Comparison of ENCODE assay signal across 21 mouse cellular contexts in genomic region chr17:15009088-15009487, GRCm38 (mm10). TPM values are rescaled to one million over a fixed set of nuclear protein-coding genes. Genes with fewer than 3 reads are reported as not detected.
A peak's percentile ranks its signal among the peaks of the same experiment; 100 is the strongest.
DNase-seq lines count a peak whose midpoint lies in the region; ATAC-seq and TF ChIP-seq lines count a peak whose summit lies in the region.
"Not testable (repeated sequence)": the region's sequence is repeated elsewhere in the genome, so short reads cannot be mapped to it uniquely, and the experiment has no call there.
"Had no signal": no experiment of that assay in that cellular context is flagged by ENCODE, and none has a peak within 500 bp of the region (broad histone marks: within the 10 kb centered on the region; RNA-seq: fewer than 3 reads in every experiment).

No protein-coding gene starts in this region.

- peak; percentile 54 for ATAC-seq in G1E (ENCODE audit: extremely low read depth, insufficient number of reproducible peaks, low FRiP score, poor library complexity, severe bottlenecking)
- peak; percentile 79 for ATAC-seq in erythroid progenitor cell, adult 5-6 weeks (replicated peaks; ENCODE audit: low FRiP score, poor library complexity, severe bottlenecking)
- ATAC-seq in heart, postnatal 0 days (ENCODE audit: insufficient read depth, low read depth): 0 out of 2 replicates have a peak, but pooled peaks have one; percentile 15
- ATAC-seq in intestine, embryonic 16.5 days: 0 out of 2 replicates have a peak, but pooled peaks have one; percentile 43
- peak; percentile 26; the same call in 1 of the 2 replicates for ATAC-seq in liver, embryonic 14.5 days (ENCODE audit: insufficient read depth)
- peak; percentile 64 for ATAC-seq in megakaryocyte, adult 5-6 weeks (ENCODE audit: poor library complexity, severe bottlenecking)
- ATAC-seq in neural tube, embryonic 15.5 days (ENCODE audit: low FRiP score): 0 out of 2 replicates have a peak, but pooled peaks have one; percentile 16

- not testable (repeated sequence) for H3K4me2 ChIP-seq in heart, postnatal 0 days (ENCODE audit: low read depth, low read length); intestine, embryonic 16.5 days (ENCODE audit: low read depth, low read length); liver, embryonic 14.5 days (ENCODE audit: low read depth); neural tube, embryonic 15.5 days

- not testable (repeated sequence) for H3K4me1 ChIP-seq in G1E (ENCODE audit: insufficient read depth, low read depth, low read length); heart, postnatal 0 days (ENCODE audit: control insufficient read depth, insufficient read depth); intestine, embryonic 16.5 days (ENCODE audit: control insufficient read depth, insufficient read depth, low read length); liver, embryonic 14.5 days (replicated peaks; ENCODE audit: control insufficient read depth in 2 of 2, insufficient read depth in 2 of 2, low read length in 1 of 2); neural tube, embryonic 15.5 days

- H3K9ac ChIP-seq in heart, postnatal 0 days (replicated peaks; ENCODE audit: low read depth, low read length); intestine, embryonic 16.5 days (ENCODE audit: low read depth, low read length); liver, embryonic 14.5 days (replicated peaks); neural tube, embryonic 15.5 days (replicated peaks): not testable (repeated sequence)

- H3K9me3 ChIP-seq in G1E (replicated peaks); heart, postnatal 0 days (replicated peaks; ENCODE audit: control insufficient read depth, low read length); intestine, embryonic 16.5 days (ENCODE audit: control insufficient read depth, low read length); liver, embryonic 14.5 days (ENCODE audit: control insufficient read depth, low read length); neural tube, embryonic 15.5 days (replicated peaks): not testable (repeated sequence)

- H3K36me3 ChIP-seq in G1E (replicated peaks); heart, postnatal 0 days (replicated peaks; ENCODE audit: control insufficient read depth, insufficient read depth, low read length); intestine, embryonic 16.5 days (ENCODE audit: control insufficient read depth, insufficient read depth, low read length); liver, embryonic 14.5 days (replicated peaks; ENCODE audit: control insufficient read depth, insufficient read depth, low read depth); neural tube, embryonic 15.5 days: not testable (repeated sequence)

- not testable (repeated sequence) for TF ChIP-seq EP300 in heart, postnatal 0 days (IDR thresholded peaks at IDR 0.05; ENCODE audit: low read depth); liver, embryonic 14.5 days (IDR thresholded peaks at IDR 0.05; ENCODE audit: low read depth)

- not testable (repeated sequence) for H3K27me3 ChIP-seq in G1E (ENCODE audit: insufficient read depth, low read length); heart, postnatal 0 days (ENCODE audit: control insufficient read depth, insufficient read depth, low read length); intestine, embryonic 16.5 days (replicated peaks; ENCODE audit: control insufficient read depth, insufficient read depth, low read length); liver, embryonic 14.5 days (ENCODE audit: control insufficient read depth, insufficient read depth, low read length); neural tube, embryonic 15.5 days (replicated peaks)

- WGBS in heart, postnatal 0 days: no CpG with 5 or more reads among the region's 3 CpGs
- no CpG with 5 or more reads among the region's 3 CpGs for WGBS in intestine, embryonic 16.5 days
- WGBS in liver, embryonic 14.5 days (ENCODE audit: insufficient replicate concordance): no CpG with 5 or more reads among the region's 3 CpGs
- WGBS in neural tube, embryonic 15.5 days: no CpG with 5 or more reads among the region's 3 CpGs

- not testable (repeated sequence) for DNase-seq in G1E (ENCODE audit: low spot score); heart, postnatal 0 days (ENCODE audit: low spot score); liver, embryonic 14.5 days (ENCODE audit: low read depth in 3 of 3, low spot score in 3 of 3)

- TF ChIP-seq CTCF in G1E (IDR thresholded peaks at IDR 0.05; ENCODE audit: low read depth, low read length); heart, postnatal 0 days (IDR thresholded peaks at IDR 0.05; ENCODE audit: low read depth); liver, embryonic 14.5 days (IDR thresholded peaks at IDR 0.05; ENCODE audit: low read depth): not testable (repeated sequence)

- not testable (repeated sequence) for H3K4me3 ChIP-seq in G1E (ENCODE audit: low read depth, low read length); heart, postnatal 0 days (ENCODE audit: low read depth, low read length); intestine, embryonic 16.5 days (ENCODE audit: low read length); liver, embryonic 14.5 days (ENCODE audit: insufficient read depth in 1 of 2, low read depth in 2 of 2, low read length in 2 of 2); neural tube, embryonic 15.5 days (replicated peaks)

- not testable (repeated sequence) for H3K27ac ChIP-seq in heart, postnatal 0 days (ENCODE audit: low read depth); intestine, embryonic 16.5 days (ENCODE audit: low read length); liver, embryonic 14.5 days; neural tube, embryonic 15.5 days (replicated peaks)

RNA-seq across cellular contexts. Expression of gene Gm3435, which starts 0.9 kb away (rescaled TPM):
- total RNA-seq in G1E (2014; fragmentation: Nextera tagmentation) (10.3 and 12.2 TPM in 2 replicates), G1E (2017) (13.9 and 15.1 TPM in 2 replicates)
- polyA plus RNA-seq in G1E (2012): 0.41 and 1.3 TPM in 2 replicates
- 5.4 TPM in 1 of 2 replicates, not detected in the other for total RNA-seq in erythroid progenitor cell, adult 5-6 weeks (2015; ENCODE audit: low replicate concordance)
- total RNA-seq in erythroid progenitor cell, adult 5-6 weeks (2017; ENCODE audit: low replicate concordance): 0.26 and 5.4 TPM in 2 replicates
- total RNA-seq in heart, postnatal 0 days (2014; rRNA removed; ENCODE audit: low replicate concordance): 5.4 TPM in 1 of 2 replicates, not detected in the other
- 5.8 and 6.2 TPM in 2 replicates for polyA plus RNA-seq in heart, postnatal 0 days (2015; fragmentation: Nextera tagmentation; extraction: Ambion mirVana)
- 8.0 and 8.6 TPM in 2 replicates for polyA plus RNA-seq in intestine, embryonic 16.5 days (2015; fragmentation: Nextera tagmentation; extraction: Ambion mirVana)
- polyA plus RNA-seq in liver, embryonic 14.5 days (2012; rRNA removed): 1.0 and 2.7 TPM in 2 replicates
- polyA plus RNA-seq in liver, embryonic 14.5 days (2014; fragmentation: Nextera tagmentation; extraction: Ambion mirVana): 2.6 and 3.1 TPM in 2 replicates
- 5.8 and 6.1 TPM in 2 replicates for total RNA-seq in megakaryocyte, adult 5-6 weeks (2015)
- 4.1 and 4.2 TPM in 2 replicates for total RNA-seq in megakaryocyte, adult 5-6 weeks (2017)
- polyA plus RNA-seq in neural tube, embryonic 15.5 days (2015; fragmentation: Nextera tagmentation; extraction: Ambion mirVana): 6.2 and 6.4 TPM in 2 replicates
- polyA plus RNA-seq: adrenal gland, adult 2 months had no signal

RNA-seq across cellular contexts. Expression of gene Gm3417, which starts 30.5 kb away (rescaled TPM):
- total RNA-seq in G1E (2014; fragmentation: Nextera tagmentation) (2.5 and 12.2 TPM in 2 replicates), G1E (2017) (0.27 and 2.4 TPM in 2 replicates)
- polyA plus RNA-seq in G1E (2012): 7.0 and 9.5 TPM in 2 replicates
- total RNA-seq in erythroid progenitor cell, adult 5-6 weeks (2015; ENCODE audit: low replicate concordance): not detected in 2 replicates
- not detected in 2 replicates for total RNA-seq in erythroid progenitor cell, adult 5-6 weeks (2017; ENCODE audit: low replicate concordance)
- not detected in 2 replicates for total RNA-seq in heart, postnatal 0 days (2014; rRNA removed; ENCODE audit: low replicate concordance)
- polyA plus RNA-seq in heart, postnatal 0 days (2015; fragmentation: Nextera tagmentation; extraction: Ambion mirVana): 1.2 TPM in 1 of 2 replicates, not detected in the other
- 1.2 and 1.7 TPM in 2 replicates for polyA plus RNA-seq in intestine, embryonic 16.5 days (2015; fragmentation: Nextera tagmentation; extraction: Ambion mirVana)
- polyA plus RNA-seq in liver, embryonic 14.5 days (2012; rRNA removed): 0.61 TPM in 1 of 2 replicates, not detected in the other
- 0.57 and 0.98 TPM in 2 replicates for polyA plus RNA-seq in liver, embryonic 14.5 days (2014; fragmentation: Nextera tagmentation; extraction: Ambion mirVana)
- total RNA-seq in megakaryocyte, adult 5-6 weeks (2015): 0.80 TPM in 1 of 2 replicates, not detected in the other
- total RNA-seq in megakaryocyte, adult 5-6 weeks (2017): not detected in 2 replicates
- not detected in 2 replicates for polyA plus RNA-seq in neural tube, embryonic 15.5 days (2015; fragmentation: Nextera tagmentation; extraction: Ambion mirVana)
- total RNA-seq: adrenal gland, adult 2 months; adrenal gland, postnatal 36 days; gastrocnemius, postnatal 14 days; heart, postnatal 10 days had no signal
- polyA plus RNA-seq: brain, embryonic 14.5 days; hindbrain, embryonic 10.5 days; kidney, embryonic 14.5 days; limb, embryonic 15.5 days; lung, embryonic 14.5 days; urinary bladder, adult 2 months had no signal

RNA-seq across cellular contexts. Expression of gene 9030025P20Rik, which starts 30.8 kb away (rescaled TPM):
- total RNA-seq in G1E (2014; fragmentation: Nextera tagmentation) (31.6 and 36.9 TPM in 2 replicates), G1E (2017) (30.4 and 33.3 TPM in 2 replicates)
- 4.0 and 4.7 TPM in 2 replicates for polyA plus RNA-seq in G1E (2012)
- total RNA-seq in erythroid progenitor cell, adult 5-6 weeks (2015; ENCODE audit: low replicate concordance): 4.6 and 5.8 TPM in 2 replicates
- 0.76 and 7.2 TPM in 2 replicates for total RNA-seq in erythroid progenitor cell, adult 5-6 weeks (2017; ENCODE audit: low replicate concordance)
- 1.5 and 13.4 TPM in 2 replicates for total RNA-seq in heart, postnatal 0 days (2014; rRNA removed; ENCODE audit: low replicate concordance)
- polyA plus RNA-seq in heart, postnatal 0 days (2015; fragmentation: Nextera tagmentation; extraction: Ambion mirVana): 5.9 and 7.3 TPM in 2 replicates
- 8.2 TPM in 2 replicates for polyA plus RNA-seq in intestine, embryonic 16.5 days (2015; fragmentation: Nextera tagmentation; extraction: Ambion mirVana)
- 3.8 and 5.3 TPM in 2 replicates for polyA plus RNA-seq in liver, embryonic 14.5 days (2012; rRNA removed)
- 3.4 and 4.0 TPM in 2 replicates for polyA plus RNA-seq in liver, embryonic 14.5 days (2014; fragmentation: Nextera tagmentation; extraction: Ambion mirVana)
- total RNA-seq in megakaryocyte, adult 5-6 weeks (2015): 5.9 and 6.3 TPM in 2 replicates
- 8.2 and 9.6 TPM in 2 replicates for total RNA-seq in megakaryocyte, adult 5-6 weeks (2017)
- polyA plus RNA-seq in neural tube, embryonic 15.5 days (2015; fragmentation: Nextera tagmentation; extraction: Ambion mirVana): 6.5 and 8.7 TPM in 2 replicates

RNA-seq across cellular contexts. Expression of gene Ermard, which starts 31.9 kb away (rescaled TPM):
- total RNA-seq in G1E (2014; fragmentation: Nextera tagmentation) (265 and 268 TPM in 2 replicates), G1E (2017) (133 and 138 TPM in 2 replicates)
- polyA plus RNA-seq in G1E (2012): 1.3 and 2.2 TPM in 2 replicates
- total RNA-seq in erythroid progenitor cell, adult 5-6 weeks (2015; ENCODE audit: low replicate concordance): 90.5 and 91.5 TPM in 2 replicates
- 43.6 and 72.8 TPM in 2 replicates for total RNA-seq in erythroid progenitor cell, adult 5-6 weeks (2017; ENCODE audit: low replicate concordance)
- 15.3 and 35.6 TPM in 2 replicates for total RNA-seq in heart, postnatal 0 days (2014; rRNA removed; ENCODE audit: low replicate concordance)
- 39.5 and 41.8 TPM in 2 replicates for polyA plus RNA-seq in heart, postnatal 0 days (2015; fragmentation: Nextera tagmentation; extraction: Ambion mirVana)
- polyA plus RNA-seq in intestine, embryonic 16.5 days (2015; fragmentation: Nextera tagmentation; extraction: Ambion mirVana): 50.0 and 58.1 TPM in 2 replicates
- 14.6 and 21.3 TPM in 2 replicates for polyA plus RNA-seq in liver, embryonic 14.5 days (2012; rRNA removed)
- 16.3 and 16.9 TPM in 2 replicates for polyA plus RNA-seq in liver, embryonic 14.5 days (2014; fragmentation: Nextera tagmentation; extraction: Ambion mirVana)
- total RNA-seq in megakaryocyte, adult 5-6 weeks (2015): 82.8 and 84.3 TPM in 2 replicates
- 45.1 and 59.1 TPM in 2 replicates for total RNA-seq in megakaryocyte, adult 5-6 weeks (2017)
- 82.5 and 88.8 TPM in 2 replicates for polyA plus RNA-seq in neural tube, embryonic 15.5 days (2015; fragmentation: Nextera tagmentation; extraction: Ambion mirVana)

RNA-seq across cellular contexts. Expression of gene Tcte3, which starts 32.2 kb away (rescaled TPM):
- not detected in 2 replicates for total RNA-seq in G1E (2014; fragmentation: Nextera tagmentation)
- 1.7 and 4.2 TPM in 2 replicates for total RNA-seq in G1E (2017)
- 0.62 and 5.1 TPM in 2 replicates for polyA plus RNA-seq in G1E (2012)
- total RNA-seq in erythroid progenitor cell, adult 5-6 weeks (2015; ENCODE audit: low replicate concordance): 14.8 TPM in 1 of 2 replicates, not detected in the other
- total RNA-seq in erythroid progenitor cell, adult 5-6 weeks (2017; ENCODE audit: low replicate concordance): 4.1 TPM in 1 of 2 replicates, not detected in the other
- not detected in 2 replicates for total RNA-seq in heart, postnatal 0 days (2014; rRNA removed; ENCODE audit: low replicate concordance)
- not detected in 2 replicates for polyA plus RNA-seq in heart, postnatal 0 days (2015; fragmentation: Nextera tagmentation; extraction: Ambion mirVana)
- 1.4 TPM in 1 of 2 replicates, not detected in the other for polyA plus RNA-seq in intestine, embryonic 16.5 days (2015; fragmentation: Nextera tagmentation; extraction: Ambion mirVana)
- 0.94 and 1.3 TPM in 2 replicates for polyA plus RNA-seq in liver, embryonic 14.5 days (2012; rRNA removed)
- polyA plus RNA-seq in liver, embryonic 14.5 days (2014; fragmentation: Nextera tagmentation; extraction: Ambion mirVana): 2.1 and 2.9 TPM in 2 replicates
- total RNA-seq in megakaryocyte, adult 5-6 weeks (2015): 0.39 and 4.2 TPM in 2 replicates
- 0.81 TPM in 1 of 2 replicates, not detected in the other for total RNA-seq in megakaryocyte, adult 5-6 weeks (2017)
- 0.68 TPM in 1 of 2 replicates, not detected in the other for polyA plus RNA-seq in neural tube, embryonic 15.5 days (2015; fragmentation: Nextera tagmentation; extraction: Ambion mirVana)
- total RNA-seq: left cerebral cortex, postnatal 10 days had no signal
- polyA plus RNA-seq: adrenal gland, adult 2 months; embryonic facial prominence, embryonic 14.5 days; kidney, embryonic 14.5 days; limb, embryonic 10.5 days; lung, embryonic 14.5 days; midbrain, embryonic 13.5 days had no signal

Comparison
In these comparisons a context has a peak if more than half of its experiments do, and no peak if none do; other contexts are left out.
1. ATAC-seq: peak in every context shown above with its lines; median percentile 79 in erythroid progenitor cell, adult 5-6 weeks; 64 in megakaryocyte, adult 5-6 weeks; 54 in G1E; 43 in intestine, embryonic 16.5 days; 26 in liver, embryonic 14.5 days; 16 in neural tube, embryonic 15.5 days; 15 in heart, postnatal 0 days.